ENCODE assay signal across 8 mouse cellular contexts in the genomic region with DNA sequence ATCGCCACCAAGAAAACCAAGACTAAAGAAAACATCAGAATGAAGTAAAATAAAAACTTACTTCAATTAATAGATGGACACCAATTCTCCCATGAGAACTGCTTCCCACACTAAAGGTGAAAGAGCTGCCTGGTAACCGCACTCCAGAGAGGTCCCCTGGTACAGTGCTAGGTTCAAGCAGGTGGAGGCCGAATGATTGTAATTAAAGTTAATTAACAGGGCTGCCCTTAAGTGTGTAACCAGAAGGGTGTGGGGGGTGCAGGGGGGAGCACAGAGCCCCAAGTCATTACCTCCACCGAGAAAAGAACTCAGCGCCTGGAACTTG. TPM values are rescaled to one million over a fixed set of nuclear protein-coding genes. Genes with fewer than 3 reads are reported as not detected.
DNase-seq lines count a peak whose midpoint lies in the region; ATAC-seq and TF ChIP-seq lines count a peak whose summit lies in the region.

No protein-coding gene starts in this region.

- DNase-seq in thymus, adult 2 months: no peak
- no peak for DNase-seq in thymus, postnatal 25 days
- DNase-seq in MN1 (ENCODE audit: low spot score): no peak
- DNase-seq in layer of hippocampus, adult 18-20 months (ENCODE audit: low spot score in 2 of 2): no peak
- DNase-seq in spleen, postnatal 36 days (ENCODE audit: low spot score in 2 of 2): no peak

- peak overlapping the region; percentile 27; the same call in 1 of the 2 replicates for H3K9ac ChIP-seq in liver, embryonic 15.5 days

- H3K4me3 ChIP-seq in erythroblast, embryonic 14.5 days (replicated peaks): peak overlapping the region; percentile 44
- peak overlapping the region; percentile 79 for H3K4me3 ChIP-seq in thymus, adult 2 months (ENCODE audit: control insufficient read depth, insufficient read depth, low read length)
- peak overlapping the region; percentile 55 for H3K4me3 ChIP-seq in liver, embryonic 15.5 days (replicated peaks)

- no peaks in the 10 kb centered on the region for H3K9me3 ChIP-seq in erythroblast, embryonic 14.5 days (ENCODE audit: control insufficient read depth, low read length)
- no peaks in the 10 kb centered on the region for H3K9me3 ChIP-seq in liver, embryonic 15.5 days (replicated peaks)

- H3K4me2 ChIP-seq in liver, embryonic 15.5 days: peak overlapping the region; percentile 64

- H3K4me1 ChIP-seq in erythroblast, embryonic 14.5 days (ENCODE audit: control insufficient read depth): no peaks in the 10 kb centered on the region
- peaks cover 21% of the 10 kb centered on the region for H3K4me1 ChIP-seq in thymus, adult 2 months (replicated peaks; ENCODE audit: control insufficient read depth, insufficient read depth, low read length)
- peaks cover 5% of the 10 kb centered on the region for H3K4me1 ChIP-seq in liver, embryonic 15.5 days (replicated peaks)

- TF ChIP-seq CTCF in thymus, adult 2 months (IDR thresholded peaks at IDR 0.05; ENCODE audit: borderline replicate concordance, control insufficient read depth, extremely low read depth, insufficient read depth, low read length, poor library complexity): no peak

- peak overlapping the region; percentile 21 for H3K27ac ChIP-seq in thymus, adult 2 months (ENCODE audit: control insufficient read depth, insufficient read depth, low read length)
- H3K27ac ChIP-seq in liver, embryonic 15.5 days (replicated peaks): no peak overlapping the region

- 10% methylated on average over 5 of the region's 5 CpGs for WGBS in thymus, adult 2 months
- WGBS in liver, embryonic 15.5 days (ENCODE audit: insufficient replicate concordance): 20% methylated on average over 5 of the region's 5 CpGs

- TF ChIP-seq POLR2A in thymus, adult 2 months (IDR thresholded peaks at IDR 0.05; ENCODE audit: control insufficient read depth, extremely low read depth, insufficient read depth, low read length, poor library complexity): no peak

- no peaks in the 10 kb centered on the region for H3K36me3 ChIP-seq in erythroblast, embryonic 14.5 days (ENCODE audit: control insufficient read depth)
- H3K36me3 ChIP-seq in thymus, adult 2 months (ENCODE audit: control insufficient read depth, insufficient read depth, low read length): no peaks in the 10 kb centered on the region
- H3K36me3 ChIP-seq in liver, embryonic 15.5 days (replicated peaks): no peaks in the 10 kb centered on the region

- no peak for ATAC-seq in erythroblast, adult 5-6 weeks (replicated peaks; ENCODE audit: low FRiP score, poor library complexity, severe bottlenecking)
- ATAC-seq in liver, embryonic 15.5 days (ENCODE audit: insufficient read depth): 0 out of 2 replicates have a peak, but pooled peaks have one; percentile 10

- peaks cover 18% of the 10 kb centered on the region for H3K27me3 ChIP-seq in erythroblast, embryonic 14.5 days (ENCODE audit: control insufficient read depth)
- no peaks in the 10 kb centered on the region for H3K27me3 ChIP-seq in thymus, adult 2 months (ENCODE audit: control insufficient read depth, insufficient read depth, low read length)
- peaks cover 18% of the 10 kb centered on the region for H3K27me3 ChIP-seq in liver, embryonic 15.5 days

RNA-seq across cellular contexts. Expression of gene Arap2, which starts 0.5 kb away (rescaled TPM):
- 0.01 TPM in 1 of 2 replicates, not detected in the other for polyA plus RNA-seq in erythroblast, embryonic 14.5 days (2012)
- total RNA-seq in erythroblast, adult 5-6 weeks (2015; ENCODE audit: low replicate concordance): 4.8 and 7.5 TPM in 2 replicates
- total RNA-seq in erythroblast, adult 5-6 weeks (2017; ENCODE audit: low replicate concordance): 2.1 and 5.6 TPM in 2 replicates
- 11.3 and 12.0 TPM in 2 replicates for polyA plus RNA-seq in thymus, adult 2 months (2012; rRNA removed)
- 1.8 and 2.1 TPM in 2 replicates for polyA plus RNA-seq in liver, embryonic 15.5 days (2015; fragmentation: Nextera tagmentation; extraction: Ambion mirVana)
- 10 to 100 TPM; 44.6 to 49.8 TPM for total RNA-seq in layer of hippocampus, adult 18-20 months (2021)

RNA-seq across cellular contexts. Expression of gene Dthd1, which starts 48.2 kb away (rescaled TPM):
- not detected in 2 replicates for polyA plus RNA-seq in erythroblast, embryonic 14.5 days (2012)
- total RNA-seq in erythroblast, adult 5-6 weeks (2015; ENCODE audit: low replicate concordance): not detected in 2 replicates
- total RNA-seq in erythroblast, adult 5-6 weeks (2017; ENCODE audit: low replicate concordance): not detected in 2 replicates
- 0.05 TPM in 1 of 2 replicates, not detected in the other for polyA plus RNA-seq in thymus, adult 2 months (2012; rRNA removed)
- not detected in 2 replicates for polyA plus RNA-seq in liver, embryonic 15.5 days (2015; fragmentation: Nextera tagmentation; extraction: Ambion mirVana)
- under 1 TPM; 0.17 to 0.23 TPM for total RNA-seq in layer of hippocampus, adult 18-20 months (2021)
